9 mouse cellular contexts compared by ENCODE assay signal in genomic region chr9:50751323-50751722, GRCm38 (mm10). TPM values are rescaled to one million over a fixed set of nuclear protein-coding genes. Genes with fewer than 3 reads are reported as not detected.
A peak's percentile ranks its signal among the peaks of the same experiment; 100 is the strongest.
DNase-seq lines count a peak whose midpoint lies in the region; ATAC-seq and TF ChIP-seq lines count a peak whose summit lies in the region.
"Had no signal": no experiment of that assay in that cellular context is flagged by ENCODE, and none has a peak within 500 bp of the region (broad histone marks: within the 10 kb centered on the region; RNA-seq: fewer than 3 reads in every experiment).

Cryab (plus strand) TSS chr9:50751325.

- no peak for TF ChIP-seq CTCF in kidney, postnatal 0 days (IDR thresholded peaks at IDR 0.05; ENCODE audit: low read depth)
- TF ChIP-seq CTCF in Patski (IDR thresholded peaks at IDR 0.05), result no peak

- no peaks in the 10 kb centered on the region for H3K27me3 ChIP-seq in kidney, postnatal 0 days (ENCODE audit: insufficient read depth, low read length)
- no peaks in the 10 kb centered on the region for H3K27me3 ChIP-seq in Patski
- H3K27me3 ChIP-seq in intestine, embryonic 15.5 days (replicated peaks), result no peaks in the 10 kb centered on the region
- H3K27me3 ChIP-seq in stomach, embryonic 15.5 days (replicated peaks), result no peaks in the 10 kb centered on the region
- 0 out of 2 replicates have a peak, but pooled peaks cover 3% of the 10 kb centered on the region for H3K27me3 ChIP-seq in forebrain, embryonic 11.5 days (ENCODE audit: control insufficient read depth, insufficient read depth, low read length)

- WGBS in kidney, postnatal 0 days, result 75% methylated on average over 22 of the region's 22 CpGs
- WGBS in intestine, embryonic 15.5 days, result 70% methylated on average over 22 of the region's 22 CpGs
- WGBS in stomach, embryonic 15.5 days, result 72% methylated on average over 22 of the region's 22 CpGs
- 84% methylated on average over 22 of the region's 22 CpGs for WGBS in forebrain, embryonic 11.5 days

- H3K4me1 ChIP-seq in kidney, postnatal 0 days (replicated peaks; ENCODE audit: insufficient read depth, low read length), result peaks cover 17% of the 10 kb centered on the region
- peaks cover 9% of the 10 kb centered on the region; the same call in 1 of the 2 replicates for H3K4me1 ChIP-seq in intestine, embryonic 15.5 days (replicated peaks)
- H3K4me1 ChIP-seq in stomach, embryonic 15.5 days, result peaks cover 11% of the 10 kb centered on the region
- 0 out of 2 replicates have a peak, but pooled peaks cover 2% of the 10 kb centered on the region for H3K4me1 ChIP-seq in forebrain, embryonic 11.5 days (replicated peaks; ENCODE audit: control insufficient read depth, insufficient read depth, low read length)
- H3K4me1 ChIP-seq: liver, embryonic 13.5 days had no signal

- in situ Hi-C loops in Patski (cut with MboI; ENCODE audit: low pct_unique_long_range_greater_than_20kb), result no loop called here

- no peak for DNase-seq in kidney, postnatal 0 days (ENCODE audit: low spot score)
- no peak for DNase-seq in kidney, postnatal 25 days
- no peak for DNase-seq in Patski (ENCODE audit: low read depth, low spot score)
- peak; percentile 14 for DNase-seq in gastrocnemius, postnatal 14 days
- no peak for DNase-seq in forebrain, embryonic 11.5 days (ENCODE audit: low spot score)
- DNase-seq in right cerebral cortex, postnatal 4 days, result no peak
- DNase-seq: liver, embryonic 13.5 days had no signal

- CTCF ChIA-PET in Patski (lab: Charles Lee), result no interaction called here

- no peaks in the 10 kb centered on the region for H3K9me3 ChIP-seq in kidney, postnatal 0 days (replicated peaks; ENCODE audit: low read length)
- H3K9me3 ChIP-seq in intestine, embryonic 15.5 days, result no peaks in the 10 kb centered on the region
- no peaks in the 10 kb centered on the region for H3K9me3 ChIP-seq in stomach, embryonic 15.5 days
- no peaks in the 10 kb centered on the region for H3K9me3 ChIP-seq in forebrain, embryonic 11.5 days (ENCODE audit: control insufficient read depth, low read length)
- H3K9me3 ChIP-seq: liver, embryonic 13.5 days had no signal

- H3K4me2 ChIP-seq in kidney, postnatal 0 days (ENCODE audit: low read length), result peak within 1 kb of the TSS; percentile 35
- peak within 1 kb of the TSS; percentile 14; the same call in 1 of the 2 replicates for H3K4me2 ChIP-seq in intestine, embryonic 15.5 days (replicated peaks)
- peak within 1 kb of the TSS; percentile 36; the same call in 1 of the 2 replicates for H3K4me2 ChIP-seq in stomach, embryonic 15.5 days
- H3K4me2 ChIP-seq in forebrain, embryonic 11.5 days (ENCODE audit: low read depth, low read length, severe bottlenecking), result no peak within 1 kb of the TSS
- H3K4me2 ChIP-seq: liver, embryonic 13.5 days had no signal

- no peaks in the 10 kb centered on the region for H3K36me3 ChIP-seq in kidney, postnatal 0 days (ENCODE audit: insufficient read depth, low read length)
- no peaks in the 10 kb centered on the region for H3K36me3 ChIP-seq in intestine, embryonic 15.5 days
- no peaks in the 10 kb centered on the region for H3K36me3 ChIP-seq in stomach, embryonic 15.5 days
- H3K36me3 ChIP-seq in forebrain, embryonic 11.5 days (ENCODE audit: control insufficient read depth, insufficient read depth, low read length), result no peaks in the 10 kb centered on the region
- H3K36me3 ChIP-seq: liver, embryonic 13.5 days had no signal

- 0 out of 2 replicates have a peak within 1 kb of the TSS, but pooled peaks have one; percentile 13 for H3K9ac ChIP-seq in kidney, postnatal 0 days (ENCODE audit: low read depth, low read length)
- no peak within 1 kb of the TSS for H3K9ac ChIP-seq in intestine, embryonic 15.5 days
- H3K9ac ChIP-seq in stomach, embryonic 15.5 days, result no peak within 1 kb of the TSS
- no peak within 1 kb of the TSS for H3K9ac ChIP-seq in forebrain, embryonic 11.5 days (ENCODE audit: low read length)
- H3K9ac ChIP-seq: liver, embryonic 13.5 days had no signal

- POLR2A ChIA-PET in Patski (lab: Charles Lee), result no interaction called here

- ATAC-seq in kidney, postnatal 0 days (replicated peaks; ENCODE audit: low FRiP score, low read depth), result no peak
- no peak for ATAC-seq in Patski
- no peak for ATAC-seq in intestine, embryonic 15.5 days
- ATAC-seq in stomach, embryonic 15.5 days (ENCODE audit: insufficient read depth, low FRiP score, low read depth), result no peak; the same call in 1 of the 2 replicates
- no peak for ATAC-seq in forebrain, embryonic 11.5 days (replicated peaks; ENCODE audit: low FRiP score)

- peak within 1 kb of the TSS; percentile 86 for H3K27ac ChIP-seq in kidney, postnatal 0 days
- H3K27ac ChIP-seq in intestine, embryonic 15.5 days, result peak within 1 kb of the TSS; percentile 56
- peak within 1 kb of the TSS; percentile 65; the same call in 1 of the 2 replicates for H3K27ac ChIP-seq in stomach, embryonic 15.5 days
- no peak within 1 kb of the TSS for H3K27ac ChIP-seq in forebrain, embryonic 11.5 days (ENCODE audit: low read depth, low read length)
- H3K27ac ChIP-seq: liver, embryonic 13.5 days had no signal

- H3K4me3 ChIP-seq in kidney, postnatal 0 days (replicated peaks; ENCODE audit: low read depth, low read length), result no peak within 1 kb of the TSS
- H3K4me3 ChIP-seq in intestine, embryonic 15.5 days (replicated peaks), result no peak within 1 kb of the TSS
- no peak within 1 kb of the TSS for H3K4me3 ChIP-seq in stomach, embryonic 15.5 days (replicated peaks)
- H3K4me3 ChIP-seq in forebrain, embryonic 11.5 days (ENCODE audit: low read depth, low read length), result no peak within 1 kb of the TSS
- H3K4me3 ChIP-seq: liver, embryonic 13.5 days had no signal

- intact Hi-C loops in gastrocnemius, postnatal 14 days (cut with DNase I; ENCODE audit: low total_unique reads), result no loop called here

RNA-seq across cellular contexts. Expression of gene Cryab, which starts in this region (rescaled TPM):
- polyA plus RNA-seq in kidney, postnatal 0 days (2015; fragmentation: Nextera tagmentation; extraction: Ambion mirVana), result 198 and 233 TPM in 2 replicates
- 1,544 TPM for polyA plus RNA-seq in Patski (2021)
- total RNA-seq in gastrocnemius, postnatal 14 days (2021), result 100 to 1,000 TPM; 804 to 989 TPM
- polyA plus RNA-seq in intestine, embryonic 15.5 days (2015; fragmentation: Nextera tagmentation; extraction: Ambion mirVana), result 51.7 and 62.6 TPM in 2 replicates
- 64.1 and 74.6 TPM in 2 replicates for polyA plus RNA-seq in stomach, embryonic 15.5 days (2015; fragmentation: Nextera tagmentation; extraction: Ambion mirVana)
- polyA plus RNA-seq in forebrain, embryonic 11.5 days (2014; fragmentation: Nextera tagmentation; extraction: Ambion mirVana), result 5.5 and 6.0 TPM in 2 replicates
